Mouse (Mus musculus) intestine, embryonic 15.5 days (tissue): ENCODE data around the gene Gabrg3. TPM values are rescaled to one million over a fixed set of nuclear protein-coding genes. Genes with fewer than 3 reads are reported as not detected.
A peak's percentile ranks its signal among the peaks of the same experiment; 100 is the strongest.

ENCODE experiments used
- ATAC-seq: fragments of 200-750 bp; cut with Nextera tagmentation; 2 replicates; pipeline ENCODE4 v1.8.0; 2017; ENCODE audit warnings: moderate TSS enrichment, moderate library complexity
- H3K27ac ChIP-seq: fragments of 300-500 bp; sonication (generic); 2 replicates; pipeline ENCODE4 v1.5.1; 2015; ENCODE audit warnings: mild to moderate bottlenecking, inconsistent platforms
- H3K27me3 ChIP-seq: fragments of 300-500 bp; sonication (generic); replicated peaks from 2 replicates; pipeline ENCODE4 v1.6.1; 2015; ENCODE audit warnings: inconsistent platforms
- H3K36me3 ChIP-seq: fragments of 300-500 bp; sonication (generic); 2 replicates; pipeline ENCODE4 v1.6.1; 2015; ENCODE audit warnings: inconsistent platforms
- H3K4me1 ChIP-seq: fragments of 300-500 bp; sonication (generic); replicated peaks from 2 replicates; pipeline ENCODE4 v1.6.1; 2015; ENCODE audit warnings: inconsistent platforms
- H3K4me2 ChIP-seq: fragments of 300-500 bp; sonication (generic); replicated peaks from 2 replicates; pipeline ENCODE4 v1.6.1; 2015; ENCODE audit warnings: mild to moderate bottlenecking, inconsistent platforms
- H3K4me3 ChIP-seq: fragments of 300-500 bp; sonication (generic); replicated peaks from 2 replicates; pipeline ENCODE4 v1.5.1; 2015; ENCODE audit warnings: inconsistent platforms
- H3K9ac ChIP-seq: fragments of 300-500 bp; sonication (generic); 2 replicates; pipeline ENCODE4 v1.6.1; 2015; ENCODE audit warnings: inconsistent platforms
- H3K9me3 ChIP-seq: fragments of 300-500 bp; sonication (generic); 2 replicates; pipeline ENCODE4 v1.6.1; 2016; ENCODE audit warnings: inconsistent platforms
- WGBS: fragments of 180-500 bp; shearing (Covaris S2); methylation state at CpG from one replicate; pipeline ENCODE4 v1.1.7; 2015; 5-methylcytosine and 5-hydroxymethylcytosine counted together
- polyA plus RNA-seq: library from polyadenylated mRNA; unstranded; fragments of >200 nt; fragmentation: Nextera tagmentation; extraction: Ambion mirVana; gene quantifications from 2 replicates; pipeline ENCODE4 v1.2.1, GENCODE M21; 2015

Gabrg3 gene
- polyA plus RNA-seq, 1 experiment from 2014 or later = 0.68 TPM

DNA sequence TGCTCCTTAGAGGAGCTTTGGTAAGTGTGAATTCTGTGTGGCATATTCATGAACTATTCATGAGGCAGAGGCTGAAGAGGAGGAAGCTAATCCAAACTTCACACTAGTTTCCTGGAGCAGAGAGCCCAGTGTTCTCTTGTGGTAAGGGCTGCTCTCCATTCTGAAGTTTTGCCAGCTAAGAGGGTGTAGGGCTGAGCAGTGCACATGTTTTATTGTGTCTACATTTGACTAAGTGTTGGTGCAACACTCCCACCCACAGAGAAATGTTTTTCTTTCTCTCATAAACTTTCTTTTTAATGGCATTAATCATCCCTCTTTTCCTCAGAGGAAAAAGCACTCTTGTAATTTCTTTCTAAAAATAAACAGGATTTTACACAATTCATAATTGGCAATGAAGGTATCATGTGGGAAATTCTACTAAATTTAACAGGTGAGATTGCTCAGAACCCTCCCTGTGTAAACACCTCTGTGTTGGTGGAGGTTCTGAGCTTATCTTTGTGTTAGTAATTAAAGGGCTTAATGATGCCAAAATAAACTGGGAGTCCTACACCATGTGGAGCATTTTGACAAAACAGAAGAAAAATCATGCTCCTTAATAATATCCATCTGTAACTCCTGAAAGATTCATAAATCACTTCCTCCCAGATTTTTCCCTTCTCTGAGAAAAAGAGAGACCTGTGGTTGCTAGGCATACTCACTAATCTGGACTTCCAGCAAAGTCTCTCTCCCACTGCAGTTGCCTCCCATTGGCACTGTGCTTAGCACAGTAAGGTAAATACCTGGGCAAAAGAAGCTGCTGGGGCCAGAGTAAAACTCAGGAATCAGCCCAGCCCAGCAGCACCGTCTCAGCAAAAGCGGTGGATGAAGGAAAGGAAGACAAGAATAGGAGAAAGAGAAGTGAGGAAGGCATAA is 389.0 kb downstream of the Gabrg3 start:
- no peaks in the 10 kb centered on the region for H3K27me3 ChIP-seq
- H3K4me2 ChIP-seq = no peak overlapping the region
- peak; percentile 28; the same call in 1 of the 2 replicates for ATAC-seq
- 85% methylated on average over 2 of the region's 2 CpGs for WGBS
- H3K9ac ChIP-seq = no peak overlapping the region
- H3K27ac ChIP-seq = no peak overlapping the region
- H3K4me1 ChIP-seq = no peaks in the 10 kb centered on the region
- H3K9me3 ChIP-seq = no peaks in the 10 kb centered on the region
- H3K4me3 ChIP-seq = no peak overlapping the region
- no peaks in the 10 kb centered on the region for H3K36me3 ChIP-seq

DNA sequence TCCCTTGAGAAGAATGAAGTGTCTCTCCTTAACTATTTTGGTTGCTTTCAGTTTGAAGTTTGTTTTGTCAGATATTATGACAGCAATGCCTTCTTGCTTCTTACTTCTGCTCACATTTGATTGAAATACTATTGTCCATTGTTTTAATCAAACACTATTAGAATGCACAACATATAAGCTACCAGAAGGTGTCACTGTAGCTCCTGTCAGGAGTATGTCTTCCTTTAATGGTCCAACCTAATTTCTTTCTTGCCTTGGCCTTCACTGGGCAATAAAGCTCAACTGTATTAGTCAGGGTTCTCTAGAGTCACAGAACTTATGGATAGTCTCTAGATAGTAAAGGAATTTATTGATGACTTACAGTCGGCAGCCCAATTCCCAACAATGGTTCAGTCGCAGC is 440.6 kb downstream of the Gabrg3 start:
- H3K9ac ChIP-seq = no peak overlapping the region
- no peak overlapping the region for H3K4me3 ChIP-seq
- no peaks in the 10 kb centered on the region for H3K36me3 ChIP-seq
- H3K27me3 ChIP-seq = no peaks in the 10 kb centered on the region
- H3K9me3 ChIP-seq = no peaks in the 10 kb centered on the region
- 75% methylated on average over 2 of the region's 2 CpGs for WGBS
- no peak for ATAC-seq
- no peak overlapping the region for H3K4me2 ChIP-seq
- no peaks in the 10 kb centered on the region for H3K4me1 ChIP-seq
- no peak overlapping the region for H3K27ac ChIP-seq

DNA sequence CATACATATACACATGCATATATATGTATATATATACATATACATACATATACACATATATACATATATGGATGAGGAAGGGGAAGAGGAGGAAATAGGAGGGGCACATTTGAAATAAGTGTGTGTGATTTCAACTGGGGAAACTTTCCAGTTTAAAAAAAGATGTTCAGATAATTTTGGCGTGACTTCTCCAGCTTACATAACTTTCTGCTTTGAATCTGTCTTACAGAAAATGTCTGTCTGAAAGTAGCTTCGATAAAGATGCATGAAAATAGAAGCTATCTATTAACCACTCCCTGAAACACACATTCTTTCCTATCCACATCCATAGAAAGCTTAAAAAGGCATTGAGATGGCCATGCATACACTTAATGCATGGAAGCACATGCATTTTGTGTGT is 445.4 kb downstream of the Gabrg3 start:
- H3K4me3 ChIP-seq = no peak overlapping the region
- no peak overlapping the region for H3K4me2 ChIP-seq
- WGBS = 82% methylated on average over 2 of the region's 2 CpGs
- no peaks in the 10 kb centered on the region for H3K9me3 ChIP-seq
- H3K36me3 ChIP-seq = no peaks in the 10 kb centered on the region
- no peak overlapping the region for H3K27ac ChIP-seq
- ATAC-seq = no peak
- no peak overlapping the region for H3K9ac ChIP-seq
- H3K27me3 ChIP-seq = no peaks in the 10 kb centered on the region
- H3K4me1 ChIP-seq = no peaks in the 10 kb centered on the region

DNA sequence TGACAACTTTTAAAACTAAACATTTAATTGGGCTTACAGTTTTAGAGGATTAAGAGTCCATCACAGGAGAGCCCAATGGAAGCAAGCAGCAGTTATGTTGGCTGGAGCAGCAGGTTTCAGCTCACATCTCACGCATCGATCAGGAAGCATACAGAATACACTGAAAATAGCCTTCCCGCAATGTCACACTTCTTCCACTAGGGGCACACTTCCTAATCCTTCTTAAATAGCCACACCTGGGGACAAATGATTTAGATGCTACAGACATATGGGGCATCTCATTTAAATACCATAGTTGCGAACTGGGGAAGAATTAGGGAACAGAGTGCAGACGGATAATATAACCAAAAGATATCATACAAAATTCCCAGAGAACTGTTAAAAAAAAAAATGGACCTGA is 449.0 kb downstream of the Gabrg3 start:
- Histone ChIP-seq H3K36me3 (no peaks in the 10 kb centered on the region), H3K27me3 (no peaks in the 10 kb centered on the region), H3K9ac (no peak overlapping the region), H3K4me1 (no peaks in the 10 kb centered on the region), H3K27ac (no peak overlapping the region), H3K9me3 (no peaks in the 10 kb centered on the region), H3K4me3 (no peak overlapping the region), H3K4me2 (no peak overlapping the region)
- ATAC-seq = no peak
- 78% methylated on average over 5 of the region's 5 CpGs for WGBS

DNA sequence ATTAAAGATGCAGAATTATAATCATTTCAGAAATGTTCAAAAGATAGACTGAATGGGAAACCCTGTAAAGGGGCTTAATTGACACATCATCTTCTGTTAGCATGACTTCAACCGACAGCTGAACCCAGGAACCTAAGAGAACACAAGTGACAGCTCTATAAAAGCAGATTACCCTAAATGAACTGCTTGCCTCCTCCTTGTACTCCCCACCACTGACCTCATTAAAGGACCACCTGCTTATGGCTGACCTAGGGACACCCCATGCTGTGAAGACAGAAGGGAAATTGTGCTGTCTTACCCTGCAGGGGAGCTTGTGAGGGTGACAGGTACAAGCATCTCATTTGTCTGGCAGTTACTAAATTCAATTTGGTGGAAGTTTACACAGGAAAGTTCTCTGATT is 467.5 kb downstream of the Gabrg3 start:
- Histone ChIP-seq H3K4me3 (no peak overlapping the region), H3K4me1 (no peaks in the 10 kb centered on the region), H3K9me3 (no peaks in the 10 kb centered on the region), H3K36me3 (no peaks in the 10 kb centered on the region), H3K9ac (no peak overlapping the region), H3K27ac (no peak overlapping the region), H3K27me3 (no peaks in the 10 kb centered on the region), H3K4me2 (no peak overlapping the region)
- WGBS = 82% methylated on average over 1 of the region's 1 CpGs
- no peak for ATAC-seq

DNA sequence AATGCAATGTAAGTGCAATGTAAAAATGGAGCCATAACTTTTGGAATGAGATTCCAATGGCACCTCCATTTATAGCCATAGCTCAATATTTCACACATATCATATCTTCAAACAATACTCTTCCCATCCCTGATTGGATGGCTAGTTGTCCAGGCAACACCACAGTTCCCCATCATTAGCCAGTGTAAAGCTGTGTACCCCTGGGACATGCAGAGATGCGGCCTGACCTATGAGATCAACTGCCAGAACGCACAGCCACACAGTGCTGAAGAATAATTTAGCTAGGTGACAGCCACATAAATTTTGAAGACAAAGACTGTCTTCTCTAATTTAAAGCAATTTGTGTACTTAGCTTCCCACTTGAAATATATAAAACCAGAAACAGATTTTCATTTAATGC is 472.1 kb downstream of the Gabrg3 start:
- Histone ChIP-seq H3K4me3 (no peak overlapping the region), H3K9me3 (no peaks in the 10 kb centered on the region), H3K27me3 (no peaks in the 10 kb centered on the region), H3K4me2 (no peak overlapping the region), H3K36me3 (no peaks in the 10 kb centered on the region), H3K27ac (no peak overlapping the region), H3K9ac (no peak overlapping the region), H3K4me1 (no peaks in the 10 kb centered on the region)
- ATAC-seq = no peak
- WGBS = 76% methylated on average over 2 of the region's 2 CpGs

DNA sequence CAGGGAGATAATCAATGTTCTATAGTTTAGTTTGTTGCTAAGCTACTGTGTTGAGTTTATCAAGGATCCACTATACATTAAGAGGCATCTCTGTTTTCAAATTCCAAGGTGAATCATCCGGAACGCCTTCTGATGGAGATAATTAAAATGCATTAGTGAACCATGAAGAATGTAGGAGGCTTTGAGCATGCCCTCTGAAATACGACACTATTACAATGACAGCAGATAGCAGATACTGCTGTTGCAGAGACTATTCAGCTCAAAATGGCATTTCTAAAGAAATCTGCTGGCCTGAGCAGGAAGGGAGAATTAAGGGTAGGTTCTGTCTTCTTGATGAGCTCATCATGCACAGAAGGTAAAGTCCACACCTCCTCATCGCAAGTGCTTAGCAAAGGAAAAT is 487.2 kb downstream of the Gabrg3 start:
- no peak overlapping the region for H3K4me3 ChIP-seq
- H3K27ac ChIP-seq = no peak overlapping the region
- H3K36me3 ChIP-seq = no peaks in the 10 kb centered on the region
- H3K4me2 ChIP-seq = no peak overlapping the region
- 72% methylated on average over 4 of the region's 4 CpGs for WGBS
- ATAC-seq = no peak
- no peaks in the 10 kb centered on the region for H3K4me1 ChIP-seq
- H3K9ac ChIP-seq = no peak overlapping the region
- H3K9me3 ChIP-seq = no peaks in the 10 kb centered on the region
- no peaks in the 10 kb centered on the region for H3K27me3 ChIP-seq

DNA sequence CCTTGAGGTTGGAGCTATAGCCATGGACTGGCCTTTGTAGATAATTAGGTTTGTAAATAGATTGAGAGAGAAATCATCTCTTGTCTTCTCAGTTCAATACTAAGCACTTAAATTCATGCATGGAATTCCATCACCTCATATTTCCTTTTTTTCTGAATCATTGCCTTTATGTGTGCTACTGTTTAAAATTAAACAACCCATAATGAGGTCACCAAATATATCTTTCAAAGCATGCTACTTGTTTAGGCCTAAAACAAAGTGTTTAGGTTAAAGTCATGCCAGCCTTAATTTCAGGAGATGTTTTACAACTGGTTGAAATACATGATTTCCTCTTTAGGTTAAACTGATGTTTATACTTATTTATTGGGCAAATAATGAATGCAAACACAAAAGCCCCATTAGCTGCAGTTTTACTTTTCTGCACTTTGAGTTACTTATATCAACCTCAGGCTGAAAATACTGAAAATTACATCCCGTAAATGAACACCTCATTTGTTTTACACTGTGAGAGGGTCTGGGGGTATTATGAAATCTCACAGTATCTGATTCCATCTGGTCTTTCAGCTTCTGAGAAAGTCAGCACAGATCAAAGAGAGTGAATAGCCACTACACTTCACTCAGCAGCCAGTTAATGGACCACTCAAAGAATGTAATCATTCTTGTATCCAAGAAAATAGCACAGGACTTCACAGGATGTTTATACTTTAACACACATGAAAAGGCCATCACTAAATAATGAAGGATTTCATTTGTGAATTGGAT is 519.5 kb downstream of the Gabrg3 start:
- H3K4me3 ChIP-seq = no peak overlapping the region
- ATAC-seq = no peak
- H3K4me2 ChIP-seq = no peak overlapping the region
- no peaks in the 10 kb centered on the region for H3K27me3 ChIP-seq
- no peaks in the 10 kb centered on the region for H3K36me3 ChIP-seq
- H3K9me3 ChIP-seq = no peaks in the 10 kb centered on the region
- H3K4me1 ChIP-seq = no peaks in the 10 kb centered on the region
- H3K9ac ChIP-seq = no peak overlapping the region
- WGBS = 47% methylated on average over 1 of the region's 1 CpGs
- H3K27ac ChIP-seq = no peak overlapping the region

DNA sequence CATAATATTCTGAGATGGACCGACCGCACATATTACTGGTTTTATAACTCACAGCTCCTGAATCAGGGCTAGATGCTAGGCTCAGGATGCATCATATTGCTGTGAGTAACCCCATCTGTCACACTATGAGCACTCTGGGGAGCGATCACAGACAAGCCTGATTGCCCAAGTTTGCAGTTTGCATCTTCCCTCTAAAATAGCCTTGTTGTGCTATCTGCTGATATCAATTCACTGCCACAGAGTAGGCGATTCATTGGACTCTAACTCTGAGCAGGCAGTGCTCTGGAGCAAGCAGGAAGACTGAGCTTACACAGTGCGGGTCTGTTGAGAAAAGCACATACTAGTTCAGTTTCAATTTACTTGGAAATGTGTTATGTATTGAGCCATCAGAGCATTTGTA is 543.4 kb downstream of the Gabrg3 start:
- Histone ChIP-seq H3K27ac (no peak overlapping the region), H3K9me3 (no peaks in the 10 kb centered on the region), H3K27me3 (no peaks in the 10 kb centered on the region), H3K4me2 (no peak overlapping the region), H3K4me3 (no peak overlapping the region), H3K4me1 (no peaks in the 10 kb centered on the region), H3K36me3 (no peaks in the 10 kb centered on the region), H3K9ac (no peak overlapping the region)
- no peak for ATAC-seq
- WGBS = 89% methylated on average over 5 of the region's 5 CpGs

DNA sequence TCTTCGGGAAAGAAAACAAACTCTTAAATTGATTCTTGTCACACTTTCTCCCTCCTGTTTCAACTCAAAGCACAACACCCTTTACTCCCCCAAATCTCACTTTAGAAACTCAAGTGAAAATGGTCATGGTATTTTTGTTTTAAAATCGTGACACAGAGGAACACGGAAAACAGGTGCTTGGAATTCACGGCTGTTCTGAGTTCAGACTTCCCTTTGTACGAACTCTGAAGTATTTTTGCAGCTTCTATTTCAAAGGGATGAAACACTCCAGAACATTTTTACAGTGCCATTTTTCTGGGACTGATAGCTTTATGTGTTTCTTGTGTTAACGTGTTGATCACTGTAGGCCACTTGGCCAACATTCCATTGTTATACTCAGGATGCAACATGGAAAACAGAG is 561.5 kb downstream of the Gabrg3 start:
- H3K27ac ChIP-seq = no peak overlapping the region
- no peaks in the 10 kb centered on the region for H3K9me3 ChIP-seq
- no peak for ATAC-seq
- H3K4me1 ChIP-seq = no peaks in the 10 kb centered on the region
- H3K27me3 ChIP-seq = no peaks in the 10 kb centered on the region
- H3K4me3 ChIP-seq = no peak overlapping the region
- no peaks in the 10 kb centered on the region for H3K36me3 ChIP-seq
- H3K4me2 ChIP-seq = no peak overlapping the region
- WGBS = 82% methylated on average over 6 of the region's 6 CpGs
- H3K9ac ChIP-seq = no peak overlapping the region

DNA sequence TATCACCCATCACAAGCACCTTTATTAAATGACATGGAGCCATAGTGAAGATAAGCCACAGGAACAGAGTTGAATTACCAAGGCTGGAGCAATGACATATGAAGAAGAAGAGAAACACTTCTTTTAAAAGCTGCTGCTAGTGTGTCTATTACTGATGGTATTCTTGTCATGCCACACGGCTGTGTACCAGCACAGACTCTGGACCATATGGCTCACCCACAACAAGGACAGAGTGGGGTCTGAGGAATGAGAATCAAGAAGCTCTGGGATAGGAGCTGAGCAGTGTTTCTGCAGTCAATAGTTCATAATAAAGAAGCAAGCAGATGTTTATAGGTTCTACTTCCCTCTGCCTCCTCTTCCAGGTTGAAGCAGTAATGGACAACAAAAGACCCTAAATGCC is 585.1 kb downstream of the Gabrg3 start:
- no peak overlapping the region for H3K4me2 ChIP-seq
- H3K4me1 ChIP-seq = no peaks in the 10 kb centered on the region
- 83% methylated on average over 1 of the region's 1 CpGs for WGBS
- H3K27me3 ChIP-seq = no peaks in the 10 kb centered on the region
- H3K4me3 ChIP-seq = no peak overlapping the region
- no peak overlapping the region for H3K27ac ChIP-seq
- H3K36me3 ChIP-seq = no peaks in the 10 kb centered on the region
- H3K9me3 ChIP-seq = no peaks in the 10 kb centered on the region
- no peak overlapping the region for H3K9ac ChIP-seq
- no peak for ATAC-seq

DNA sequence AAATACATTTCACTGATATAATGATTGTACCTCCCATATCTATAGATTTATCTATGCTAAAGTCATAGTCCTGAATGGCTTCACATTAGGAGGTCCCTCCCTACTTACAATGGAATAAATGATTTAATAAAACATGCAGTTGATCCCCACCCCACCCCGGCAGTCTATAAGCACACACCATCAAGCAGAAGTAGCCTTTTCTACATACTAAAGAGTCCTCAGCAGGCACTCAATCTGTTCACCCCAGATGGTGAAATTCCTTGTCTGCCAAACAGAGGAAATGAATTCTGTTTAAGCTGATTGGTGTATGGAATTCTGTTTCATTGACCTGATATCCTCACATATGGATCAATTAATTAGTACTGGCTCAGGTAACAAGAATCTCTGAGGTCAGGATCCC is 607.9 kb downstream of the Gabrg3 start:
- Histone ChIP-seq H3K27me3 (no peaks in the 10 kb centered on the region), H3K36me3 (no peaks in the 10 kb centered on the region), H3K27ac (no peak overlapping the region), H3K9ac (no peak overlapping the region), H3K9me3 (no peaks in the 10 kb centered on the region), H3K4me1 (no peaks in the 10 kb centered on the region), H3K4me3 (no peak overlapping the region), H3K4me2 (no peak overlapping the region)
- no peak for ATAC-seq
- 91% methylated on average over 1 of the region's 1 CpGs for WGBS

DNA sequence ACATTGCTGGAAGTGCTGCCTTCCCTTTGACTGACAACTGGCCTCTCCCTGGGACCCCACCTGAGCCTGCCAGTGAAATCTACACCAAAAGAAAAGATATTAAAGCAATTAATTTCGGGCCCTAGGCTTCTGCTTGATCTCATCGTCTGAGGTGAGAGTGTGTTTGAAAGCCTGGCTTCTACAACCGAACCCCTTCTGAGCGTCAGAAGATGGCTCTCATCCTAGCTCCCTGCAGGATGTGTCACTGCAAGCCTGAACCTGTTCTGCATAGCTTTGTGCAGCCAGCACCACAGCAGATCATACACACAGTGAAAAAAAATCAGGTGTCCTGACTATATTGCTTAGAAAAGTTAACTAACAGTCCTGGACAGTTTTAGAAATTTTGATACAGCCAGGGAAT is 618.8 kb downstream of the Gabrg3 start:
- H3K4me3 ChIP-seq = no peak overlapping the region
- no peaks in the 10 kb centered on the region for H3K36me3 ChIP-seq
- no peaks in the 10 kb centered on the region for H3K4me1 ChIP-seq
- H3K4me2 ChIP-seq = no peak overlapping the region
- 64% methylated on average over 4 of the region's 4 CpGs for WGBS
- no peak overlapping the region for H3K9ac ChIP-seq
- no peaks in the 10 kb centered on the region for H3K9me3 ChIP-seq
- H3K27ac ChIP-seq = no peak overlapping the region
- ATAC-seq = no peak
- H3K27me3 ChIP-seq = no peaks in the 10 kb centered on the region
